Mouse (Mus musculus): ENCODE data around the gene Psme4.
"Not testable (repeated sequence)": the region's sequence is repeated elsewhere in the genome, so short reads cannot be mapped to it uniquely, and the experiment has no call there.

Gene Psme4

DNA sequence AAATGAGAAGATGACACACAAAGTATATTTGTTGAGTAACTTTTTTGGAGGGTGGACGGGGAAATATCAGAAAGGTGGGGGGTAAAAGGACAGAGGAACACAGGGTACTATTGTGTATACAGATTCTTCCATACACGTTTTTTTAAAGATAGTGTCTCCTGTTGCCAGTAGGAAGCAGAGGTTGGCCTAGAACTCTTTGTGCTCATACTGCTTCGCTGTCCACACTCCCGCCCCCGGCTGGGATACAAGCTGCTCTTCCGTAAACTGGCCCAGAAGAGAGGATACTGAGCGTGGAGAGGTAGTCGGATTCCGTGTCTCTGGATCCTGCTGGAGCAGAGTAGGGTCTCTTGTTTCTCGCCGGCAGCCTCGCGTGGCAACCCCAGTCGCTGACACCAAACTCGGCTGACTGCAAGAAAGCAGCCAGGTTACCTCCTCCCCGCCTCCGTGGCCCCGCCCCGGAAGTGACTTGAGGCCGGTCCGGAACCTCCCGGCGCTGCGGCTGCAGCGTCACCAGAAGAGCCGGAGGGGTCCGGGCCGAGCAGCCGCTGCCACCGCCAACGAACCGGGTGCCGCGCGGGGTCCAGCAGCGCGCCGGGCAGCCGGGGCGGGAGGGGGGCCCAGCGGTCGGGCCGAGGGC, at the start of gene Psme4:
TSS of gene Psme4 (plus strand) at position 460 of the 637 bp plus-strand sequence.
- DNase-seq = peak; percentile 93

DNA sequence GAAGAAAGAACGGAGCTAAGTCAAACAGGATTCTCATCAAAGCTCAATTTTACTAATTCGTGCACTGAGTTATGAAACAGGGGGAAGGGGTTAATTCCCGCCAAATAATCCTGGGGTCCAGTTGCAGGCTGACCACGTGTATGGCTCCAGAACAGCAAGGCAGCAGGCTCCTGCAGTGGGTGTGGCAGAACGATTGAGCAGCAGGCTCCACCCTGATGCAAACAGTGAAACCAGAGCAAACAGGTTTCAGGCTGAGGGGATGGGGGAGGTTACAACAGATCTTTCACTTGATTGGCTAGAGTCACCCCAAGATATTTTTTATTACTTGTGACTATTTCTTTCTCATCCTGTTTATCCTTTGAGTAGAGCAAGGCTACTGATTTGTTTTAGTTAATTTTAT, 48.1 kb upstream of the Psme4 start:
- no peak for DNase-seq

DNA sequence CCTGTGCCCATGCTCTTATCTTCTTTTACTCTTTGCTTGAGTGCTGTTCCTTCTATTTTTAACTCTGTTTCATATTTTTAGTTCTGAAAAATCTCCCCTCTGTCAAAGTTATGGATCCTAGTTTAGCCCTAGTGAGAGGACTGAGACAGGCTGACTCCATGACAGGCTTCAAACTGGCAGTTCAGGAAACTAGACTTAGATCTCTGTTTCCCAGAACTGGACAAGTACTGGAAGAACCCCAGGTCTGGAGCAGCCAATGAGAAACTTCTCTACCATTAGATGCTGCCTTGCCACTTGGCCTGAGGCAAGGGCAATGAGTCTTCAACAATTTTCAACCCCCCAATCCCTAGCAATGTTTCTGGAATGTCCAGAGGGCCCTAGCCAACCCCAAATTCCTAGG, 40.8 kb upstream of the Psme4 start:
- no peak for DNase-seq

DNA sequence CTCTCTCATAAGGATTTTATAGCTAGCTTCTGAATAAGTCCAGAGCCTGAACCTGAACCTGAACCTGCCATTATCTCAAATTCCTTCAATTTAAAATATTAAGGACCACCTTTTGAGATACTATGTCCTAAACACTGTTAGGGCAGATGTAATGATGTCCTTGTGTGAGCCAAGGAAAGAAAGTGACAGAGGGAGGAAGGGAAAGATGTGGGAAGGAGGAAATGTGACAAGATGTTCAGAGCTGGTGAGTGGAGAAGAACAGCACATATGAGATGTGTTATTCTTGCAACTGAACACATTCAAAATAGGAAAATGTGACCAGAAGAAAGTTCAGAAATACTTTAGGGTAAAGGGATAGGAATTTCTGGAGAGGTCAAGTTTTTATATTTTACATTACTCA, 38.1 kb upstream of the Psme4 start:
- DNase-seq = no peak

DNA sequence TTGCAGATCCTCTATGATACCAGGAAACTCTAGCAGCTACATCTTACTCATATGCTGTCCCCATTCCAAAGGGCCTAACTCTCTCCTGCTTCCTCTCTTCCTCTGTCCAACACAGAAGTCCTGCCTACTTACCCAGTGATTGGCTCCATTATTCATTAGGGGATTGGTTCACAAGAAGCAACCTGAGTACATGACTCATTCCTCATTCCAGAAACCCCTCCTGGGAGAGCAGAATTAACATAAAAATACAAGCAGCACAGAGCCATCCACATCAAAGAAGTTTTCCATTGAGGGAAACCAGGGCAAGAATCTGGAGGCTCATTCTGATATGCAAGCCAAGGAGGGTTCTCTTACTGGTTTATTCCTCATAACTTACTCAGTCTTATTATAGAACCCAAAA, 27.5 kb upstream of the Psme4 start:
- no peak for DNase-seq

DNA sequence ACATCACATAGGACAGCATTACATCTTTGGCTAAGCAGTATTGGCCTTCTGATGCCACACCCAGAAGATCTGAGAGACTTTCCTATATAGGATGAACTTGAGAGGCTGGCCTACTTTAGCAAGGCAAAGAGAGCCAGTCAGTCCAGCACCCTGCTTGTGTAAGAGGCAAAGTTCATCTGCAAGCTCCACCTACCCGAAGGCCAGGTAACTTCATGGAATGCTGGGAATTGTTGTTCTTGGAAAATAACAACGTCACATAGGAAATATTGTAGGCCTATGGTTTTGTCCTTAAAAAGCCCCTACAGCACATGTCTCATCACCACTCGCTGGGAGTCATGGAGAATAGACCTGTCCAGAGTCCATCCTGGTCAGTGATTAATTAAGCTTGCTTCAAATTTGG, 22.6 kb upstream of the Psme4 start:
- no peak for DNase-seq

DNA sequence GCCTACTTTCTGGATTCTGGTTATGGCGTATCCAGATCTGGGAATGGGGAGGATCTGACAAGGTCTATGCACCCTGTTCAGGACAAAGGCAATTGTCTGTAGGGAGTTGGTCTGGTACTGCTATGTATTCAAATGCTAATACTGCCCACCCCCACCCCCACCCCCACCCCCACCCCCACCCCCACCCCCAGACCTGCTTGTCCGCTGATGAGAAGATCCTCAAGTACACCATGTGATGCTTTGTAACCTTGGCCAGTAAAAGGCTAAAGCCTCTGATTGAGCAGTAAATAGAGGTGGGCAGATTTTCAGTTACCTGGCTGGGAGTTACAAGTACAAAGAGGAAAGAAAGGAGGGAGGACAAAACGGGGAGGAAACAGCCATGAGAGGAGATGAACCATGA, 21.9 kb upstream of the Psme4 start:
- DNase-seq = no peak

DNA sequence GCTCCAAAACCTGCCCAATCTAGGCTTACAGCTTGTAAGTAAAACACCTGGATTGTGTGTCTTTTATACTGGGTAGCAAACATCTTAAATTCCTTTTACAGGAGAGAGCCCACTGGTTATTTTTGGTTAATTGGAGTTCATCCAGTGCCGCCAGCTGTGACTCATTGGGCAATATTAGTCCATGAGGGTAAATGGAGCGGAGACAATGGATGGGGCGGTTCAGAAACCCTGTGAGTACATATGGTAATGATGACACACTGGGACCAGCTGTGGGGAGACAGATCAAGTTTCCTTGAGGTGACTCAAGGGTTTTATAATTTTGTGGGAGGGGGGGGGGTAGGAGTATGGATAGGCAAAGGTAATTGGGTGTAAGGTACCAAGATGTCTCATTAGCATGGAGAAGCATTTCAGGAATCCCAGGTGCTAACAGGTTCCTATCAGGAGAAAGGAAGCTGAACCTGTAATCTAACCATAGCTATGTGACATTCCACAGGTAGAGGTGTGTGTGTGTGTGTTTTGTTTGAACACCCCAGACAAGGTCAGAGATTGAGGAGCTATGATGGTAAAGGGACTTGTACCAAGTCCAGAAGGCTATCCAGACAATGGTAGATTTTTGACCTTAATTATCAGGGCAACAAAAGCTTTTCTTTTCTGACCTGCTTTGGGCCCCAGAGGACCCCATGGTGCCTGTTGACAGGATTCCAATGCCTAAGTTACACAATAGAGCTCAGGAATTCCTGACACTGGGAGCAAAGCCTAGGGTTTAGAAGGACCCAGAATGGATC, 21.3 kb upstream of the Psme4 start:
- no peak for DNase-seq

DNA sequence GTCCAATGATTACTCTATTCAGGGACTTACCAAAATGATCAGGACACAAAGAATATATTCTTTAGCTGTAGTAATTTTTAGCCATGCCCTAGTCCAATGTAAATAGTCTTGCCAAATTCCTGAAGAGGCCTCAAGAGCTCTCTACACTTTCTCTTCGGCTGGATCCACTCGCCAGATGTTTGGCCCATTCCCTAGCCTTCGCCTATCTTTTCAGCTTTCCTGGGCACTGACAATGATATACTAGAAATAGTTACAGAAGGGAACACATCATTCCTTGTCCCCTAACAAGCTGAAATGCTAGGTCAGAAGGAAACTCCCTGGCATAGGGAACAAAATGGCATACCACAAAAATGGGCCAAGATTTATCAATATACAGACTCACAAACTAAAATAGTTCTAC, 18.6 kb upstream of the Psme4 start:
- no peak for DNase-seq

DNA sequence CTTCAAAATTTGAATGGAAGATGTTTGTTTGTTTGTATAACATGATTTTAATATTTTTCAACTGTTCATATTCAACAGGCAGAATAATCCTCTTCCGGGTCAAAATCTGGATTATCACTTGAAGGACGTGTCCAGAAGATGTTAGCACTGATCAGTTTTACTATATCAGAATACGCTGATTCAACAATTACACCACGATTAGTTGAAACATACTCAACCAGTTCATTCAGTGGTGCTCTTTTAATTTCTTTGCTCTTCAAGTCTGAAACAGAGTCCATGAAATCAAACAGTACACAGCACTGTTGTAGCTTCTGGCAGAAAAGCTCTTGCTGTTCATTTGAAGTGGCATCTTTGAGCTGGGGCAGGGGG, 17.1 kb upstream of the Psme4 start:
- not testable (repeated sequence) for DNase-seq

DNA sequence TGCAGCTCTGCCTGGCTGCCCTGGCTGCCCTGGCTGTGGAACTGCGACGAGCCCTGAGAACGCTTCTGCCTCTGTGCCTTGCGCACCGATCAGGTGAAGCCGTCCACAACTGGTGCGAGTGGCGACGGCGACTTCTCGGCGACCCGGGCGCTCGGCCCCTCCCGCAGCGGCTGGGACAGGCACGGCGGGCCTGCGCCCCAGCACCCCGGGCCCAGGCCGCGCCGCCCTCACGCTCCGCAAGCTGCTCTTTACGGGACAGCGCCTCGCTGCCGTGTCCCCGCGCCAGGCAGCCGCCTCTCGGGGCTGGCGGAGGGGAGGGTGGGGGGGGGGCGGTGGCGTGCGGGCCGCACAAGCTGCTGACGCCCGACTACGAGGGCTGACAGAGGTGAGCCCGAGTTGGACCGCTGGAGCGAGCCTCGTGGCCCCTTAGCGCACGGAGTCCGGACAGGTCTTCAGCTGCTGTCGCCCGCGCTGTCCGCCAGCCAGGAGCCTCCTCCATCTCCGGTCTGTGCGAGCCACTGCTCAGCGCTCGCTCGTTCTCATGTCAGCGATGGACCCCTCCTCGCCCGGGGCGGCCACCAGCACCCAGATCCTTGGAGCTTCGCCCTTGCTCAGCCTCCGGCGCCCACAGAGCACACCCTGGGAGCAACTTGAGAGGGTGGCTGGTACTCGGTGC, 16.5 kb upstream of the Psme4 start:
- peak; percentile 23 for DNase-seq

DNA sequence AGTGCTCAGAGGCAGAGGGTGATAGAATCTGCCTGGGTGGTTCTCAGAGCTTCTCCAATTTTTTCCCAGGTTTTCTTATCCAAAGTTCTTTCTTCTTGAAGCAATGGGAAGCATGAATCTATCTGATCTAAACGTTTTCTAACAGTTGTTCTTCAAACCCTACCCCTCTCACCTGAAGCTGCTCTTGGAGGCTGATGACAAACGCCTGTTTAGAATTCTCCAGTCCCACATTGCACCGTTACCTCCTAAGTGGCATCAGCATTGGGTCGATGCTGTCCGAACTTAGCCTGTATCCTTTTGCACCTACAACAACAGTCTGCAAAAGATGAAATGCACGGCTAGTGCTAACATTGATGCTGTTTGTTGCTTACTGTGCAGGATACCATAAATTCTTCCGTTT, 10.1 kb upstream of the Psme4 start:
- DNase-seq = no peak

DNA sequence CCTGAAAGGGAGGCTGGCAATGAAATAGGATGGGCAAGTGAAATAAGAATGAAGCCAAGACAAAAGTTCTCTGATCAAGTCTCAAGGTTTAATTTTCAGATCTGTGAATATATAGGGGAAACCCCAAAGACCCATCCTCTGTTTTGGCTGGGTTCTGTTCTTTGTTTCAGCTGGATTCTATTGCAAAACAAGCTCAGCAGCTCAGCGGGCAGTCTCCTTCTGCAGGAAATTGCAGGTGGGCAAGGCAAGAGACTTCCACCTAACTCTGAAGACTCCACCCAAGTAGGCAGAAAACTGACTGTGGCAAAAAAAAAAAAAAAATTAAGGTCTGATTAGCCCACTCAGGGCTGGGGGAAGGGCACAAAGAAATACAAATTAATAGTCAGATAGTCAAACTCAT, 9.6 kb upstream of the Psme4 start:
- DNase-seq = no peak

DNA sequence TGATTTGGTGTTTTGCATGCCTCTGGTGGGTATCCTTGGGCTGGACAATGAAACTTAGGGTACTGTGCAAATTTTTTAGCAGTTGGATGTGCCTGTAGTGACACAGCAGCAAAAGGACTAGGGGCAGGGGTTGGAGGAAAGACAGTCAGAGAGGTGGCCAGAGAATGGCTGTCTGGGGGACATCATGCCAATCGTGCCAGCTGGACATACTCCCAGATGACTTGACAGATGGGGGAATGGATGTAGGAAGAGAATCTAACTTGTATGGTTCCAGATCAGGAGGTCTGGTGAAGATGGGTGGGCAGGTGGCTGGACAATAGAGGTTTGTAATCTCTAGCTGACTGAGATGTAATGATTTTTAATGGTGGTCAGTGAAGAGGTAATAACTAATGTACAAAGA, 6.5 kb upstream of the Psme4 start:
- DNase-seq = no peak

DNA sequence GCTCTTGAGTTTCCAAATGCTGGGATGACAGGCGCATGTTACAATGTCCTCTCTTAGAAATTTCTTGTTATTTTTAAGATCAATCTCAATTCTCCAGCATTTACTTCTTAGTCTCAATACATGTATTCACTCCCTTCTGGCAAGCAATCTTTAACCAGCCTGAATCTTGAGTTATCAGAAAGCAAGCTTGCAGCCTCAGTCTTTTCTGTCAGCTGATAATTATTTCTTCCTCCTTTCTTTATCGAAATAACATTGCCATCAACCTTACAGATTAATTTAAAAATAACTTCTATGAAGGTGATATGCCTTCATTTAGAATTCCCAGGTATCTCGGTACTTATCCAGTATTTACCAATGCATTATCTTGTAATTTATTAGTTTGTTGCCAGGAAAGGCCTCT, 709 bp upstream of the Psme4 start:
- DNase-seq = no peak

DNA sequence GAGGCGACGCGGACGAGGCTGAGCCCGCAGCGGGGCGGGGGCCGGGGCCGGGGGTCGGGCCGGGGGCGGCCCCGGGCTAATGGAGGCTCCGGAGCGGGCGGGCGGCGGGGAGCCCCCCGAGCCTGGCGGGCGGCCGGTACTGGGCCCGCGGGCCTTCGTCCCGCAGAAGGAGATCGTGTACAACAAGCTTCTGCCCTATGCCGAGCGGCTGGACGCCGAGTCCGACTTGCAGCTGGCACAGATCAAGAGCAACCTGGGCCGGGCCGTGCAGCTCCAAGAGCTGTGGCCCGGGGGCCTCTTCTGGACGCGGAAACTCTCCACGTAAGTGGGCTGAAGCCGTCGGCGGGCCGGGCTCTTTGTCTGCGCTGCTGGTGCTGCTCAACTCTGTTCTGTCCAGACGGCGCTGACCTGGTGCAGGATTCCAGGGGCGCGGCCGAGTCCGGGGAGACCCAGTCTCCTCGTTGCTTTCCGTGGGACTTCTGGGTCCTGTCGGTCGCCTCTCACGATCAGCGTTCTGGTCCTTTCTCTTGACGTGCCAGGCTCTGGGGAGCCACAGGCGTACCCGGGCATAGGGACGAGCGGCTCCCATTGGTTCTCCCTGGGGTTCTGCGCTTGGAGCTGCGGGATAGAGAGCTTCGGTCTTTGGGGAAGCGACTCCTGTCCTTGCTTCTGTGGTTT, 517 bp downstream of the Psme4 start:
- DNase-seq = peak; percentile 50

DNA sequence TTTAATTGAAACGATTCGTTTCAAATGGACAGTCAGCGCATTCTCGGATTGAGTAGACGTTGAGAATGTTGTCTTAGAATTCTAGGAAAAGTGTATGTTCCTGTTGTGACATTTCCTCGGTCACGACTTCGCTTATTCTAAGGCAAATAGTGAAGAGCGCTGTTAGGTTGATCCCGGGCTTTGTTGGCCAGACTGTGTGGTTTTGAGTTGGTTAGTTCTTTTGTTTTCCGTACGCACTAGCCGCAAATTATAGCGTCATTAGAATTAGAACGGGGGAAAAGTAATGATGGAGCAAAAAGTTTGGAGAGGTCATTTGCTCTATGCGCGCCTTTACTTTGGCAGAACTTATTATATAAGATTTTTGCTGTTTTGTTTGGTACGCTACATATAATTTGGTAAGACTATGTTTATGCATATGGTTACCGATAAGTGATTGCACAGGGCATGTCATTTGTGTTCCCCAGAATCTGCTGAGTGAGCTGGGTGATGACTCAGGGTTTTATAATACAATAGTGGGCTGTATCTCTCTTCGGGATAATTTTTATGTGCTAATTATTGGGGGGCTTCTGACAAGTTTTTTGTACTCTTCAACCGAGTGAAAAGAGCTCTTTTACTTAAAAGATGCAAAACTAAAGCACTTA, 1.4 kb downstream of the Psme4 start:
- DNase-seq = no peak

DNA sequence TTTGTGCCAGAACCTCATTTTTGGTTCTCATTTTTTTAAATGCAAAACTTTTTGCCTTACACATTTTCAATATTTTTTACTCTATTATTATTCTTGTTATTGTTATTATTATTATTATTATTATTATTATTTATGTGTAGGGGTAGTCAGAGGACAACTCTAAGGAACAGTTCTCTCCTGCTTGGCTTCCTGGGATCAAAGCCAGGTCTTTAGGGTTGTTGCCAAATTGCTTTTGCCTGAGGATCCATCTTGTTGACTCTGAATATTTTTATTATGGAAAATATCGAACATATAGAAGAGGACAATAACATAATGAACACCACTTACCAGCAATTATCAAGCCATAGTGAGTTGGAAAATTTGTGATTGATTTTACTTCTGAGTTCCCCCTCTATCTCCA, 3.1 kb downstream of the Psme4 start:
- no peak for DNase-seq

DNA sequence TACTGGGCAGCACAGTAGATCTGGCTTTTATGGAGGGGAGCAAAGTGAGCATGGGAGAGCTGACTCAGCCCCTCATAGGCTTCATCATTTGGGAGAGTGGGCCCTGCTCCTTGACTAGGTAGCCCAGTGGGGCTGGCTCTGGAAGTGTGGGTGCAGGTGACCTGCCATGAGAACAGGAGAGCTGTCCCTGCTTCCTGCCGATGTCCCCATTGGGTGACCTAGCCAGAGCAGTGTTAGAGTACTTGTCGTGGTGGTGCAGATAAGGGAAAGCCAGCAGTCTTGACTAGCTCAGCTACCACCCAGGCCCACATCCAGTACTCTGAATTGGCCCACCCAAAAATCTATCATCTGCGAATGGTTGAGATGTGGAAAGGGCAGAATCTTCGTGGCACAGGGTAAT, 6.0 kb downstream of the Psme4 start:
- DNase-seq = no peak

DNA sequence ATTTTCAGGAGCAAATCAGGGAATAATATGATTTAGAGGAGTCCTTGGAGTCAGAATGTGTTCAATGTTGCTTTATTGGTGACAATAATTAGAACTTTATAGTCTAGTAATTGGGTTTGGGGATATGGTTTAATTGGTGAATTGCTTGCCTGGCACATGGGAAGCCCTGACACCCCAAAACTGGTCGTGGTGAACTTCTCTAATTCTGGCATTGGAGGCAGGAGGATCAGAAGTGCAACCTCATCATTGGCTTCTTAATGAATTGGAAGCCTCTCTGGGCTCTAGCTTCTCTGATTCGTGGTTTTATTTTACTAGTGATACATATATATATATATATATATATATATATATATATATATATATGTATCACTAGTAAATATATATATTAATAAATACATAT, 9.4 kb downstream of the Psme4 start:
- no peak for DNase-seq

DNA sequence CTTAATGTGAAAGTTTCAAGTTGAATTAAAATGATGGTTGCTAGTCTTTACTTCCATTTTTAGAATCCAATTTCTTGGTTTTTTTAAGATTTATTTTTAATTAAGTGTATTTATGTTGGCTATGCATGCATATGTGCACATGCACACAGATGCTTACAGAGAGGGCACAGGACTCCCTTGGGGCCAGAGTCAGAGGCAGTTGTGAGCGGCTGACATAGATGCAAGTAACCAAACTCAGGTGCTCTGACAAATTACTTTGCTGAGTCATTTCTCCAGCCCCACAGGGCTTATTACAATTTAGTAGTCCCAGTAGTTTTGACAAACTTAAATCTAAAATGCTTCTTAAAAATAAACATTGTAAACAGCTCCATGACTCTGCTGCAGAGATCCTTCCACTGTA, 10.1 kb downstream of the Psme4 start:
- no peak for DNase-seq

DNA sequence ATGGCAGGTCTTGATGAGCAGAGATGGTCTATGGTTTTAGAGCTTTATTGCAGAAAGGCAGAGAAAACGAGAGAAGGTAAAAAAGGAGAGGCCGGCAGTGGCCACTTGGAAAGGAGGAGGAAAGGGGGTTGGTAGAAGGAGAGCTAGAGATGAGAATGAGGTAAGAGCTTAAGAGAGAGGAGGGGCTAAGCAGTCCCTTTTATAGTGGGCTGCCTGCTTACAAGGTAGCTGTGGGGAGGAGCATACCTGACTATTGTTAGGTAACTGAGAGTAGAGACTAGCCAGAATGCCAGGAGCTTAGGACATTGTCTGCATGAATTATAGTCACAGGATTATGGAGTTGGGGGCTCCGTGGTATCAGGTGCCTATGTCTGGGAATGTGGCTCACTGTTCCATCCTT, 14.0 kb downstream of the Psme4 start:
- no peak for DNase-seq

DNA sequence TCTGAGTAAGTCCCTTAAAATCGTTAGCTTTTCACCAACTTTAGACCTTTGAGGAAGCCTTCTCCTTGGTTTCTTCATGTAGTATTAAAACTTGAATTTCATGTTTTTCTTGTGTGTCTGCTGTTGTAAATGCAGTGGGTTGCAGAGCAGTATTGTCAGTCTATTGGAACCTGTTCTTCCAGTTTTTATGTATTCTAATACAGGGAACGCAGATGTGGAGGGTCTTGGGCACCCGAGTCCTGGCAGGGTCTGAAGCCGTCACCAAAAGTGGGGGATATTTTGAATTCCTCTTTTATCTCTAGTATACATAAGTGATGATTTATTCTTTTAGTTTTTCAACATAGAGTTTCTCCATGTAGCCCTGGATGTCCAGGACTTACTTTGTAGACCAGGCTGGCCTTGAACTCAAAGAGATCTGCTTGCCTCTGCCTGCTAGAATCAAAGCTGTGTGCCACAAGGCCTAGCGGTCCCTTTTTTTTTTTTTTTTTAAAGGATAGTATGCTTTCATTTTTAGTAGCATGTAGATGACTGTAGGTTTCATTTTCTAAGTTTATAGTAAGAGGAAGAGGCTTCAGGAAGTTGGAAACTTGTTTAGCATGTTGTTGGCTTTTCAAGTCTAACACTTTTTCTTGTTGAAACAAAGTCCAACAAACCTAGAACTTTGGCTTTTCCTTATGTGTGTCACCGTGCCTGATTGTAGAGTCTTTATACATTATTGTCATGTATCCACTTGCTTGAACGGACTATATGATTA, 14.9 kb downstream of the Psme4 start:
- DNase-seq = no peak
